Mouse (Mus musculus) neural tube, embryonic 14.5 days (tissue): ENCODE results near the gene Dqx1. TPM values are rescaled to one million over a fixed set of nuclear protein-coding genes. Genes with fewer than 3 reads are reported as not detected.
A peak's percentile ranks its signal among the peaks of the same experiment; 100 is the strongest.

ENCODE experiments used
- ATAC-seq: fragments of 200-750 bp; cut with Nextera tagmentation; 2 replicates; pipeline ENCODE4 v1.8.0; 2017; ENCODE audit warnings: low read depth, mild to moderate bottlenecking, moderate TSS enrichment, moderate library complexity
- H3K27ac ChIP-seq: fragments of 300-500 bp; sonication (generic); 2 replicates; pipeline ENCODE4 v1.5.1; 2014; ENCODE audit warnings: low read depth, mild to moderate bottlenecking, control low read depth, low read length, moderate library complexity, mixed read lengths
- H3K27me3 ChIP-seq: fragments of 300-500 bp; sonication (generic); 2 replicates; pipeline ENCODE4 v1.6.1; 2014; ENCODE audit warnings: low read length; ENCODE audit not compliant: control insufficient read depth, insufficient read depth
- H3K36me3 ChIP-seq: fragments of 300-500 bp; sonication (generic); 2 replicates; pipeline ENCODE4 v1.6.1; 2014; ENCODE audit warnings: low read length, mixed read lengths; ENCODE audit not compliant: control insufficient read depth, insufficient read depth
- H3K4me1 ChIP-seq: fragments of 300-500 bp; sonication (generic); 2 replicates; pipeline ENCODE4 v1.6.1; 2014; ENCODE audit warnings: low read length; ENCODE audit not compliant: control insufficient read depth, insufficient read depth
- H3K4me2 ChIP-seq: fragments of 300-500 bp; sonication (generic); 2 replicates; pipeline ENCODE4 v1.6.1; 2014; ENCODE audit warnings: mild to moderate bottlenecking, low read depth, low read length, control low read depth
- H3K4me3 ChIP-seq: fragments of 300-500 bp; sonication (generic); 2 replicates; pipeline ENCODE4 v1.5.1; 2014; ENCODE audit warnings: low read depth, low read length, control low read depth, mixed read lengths
- H3K9ac ChIP-seq: fragments of 300-500 bp; sonication (generic); replicated peaks from 2 replicates; pipeline ENCODE4 v1.6.1; 2014; ENCODE audit warnings: low read depth, mild to moderate bottlenecking, control low read depth, low read length, mixed read lengths
- H3K9me3 ChIP-seq: fragments of 300-500 bp; sonication (generic); 2 replicates; pipeline ENCODE4 v1.6.1; 2016; ENCODE audit warnings: low read length; ENCODE audit not compliant: control insufficient read depth
- WGBS: fragments of 180-500 bp; shearing (Covaris S2); extraction: QIAGEN DNeasy Blood & Tissue Kit; methylation state at CpG from one replicate; pipeline ENCODE4 v1.1.7; 2014; 5-methylcytosine and 5-hydroxymethylcytosine counted together
- polyA plus RNA-seq: library from polyadenylated mRNA; unstranded; fragments of >200 nt; fragmentation: Nextera tagmentation; extraction: Ambion mirVana; gene quantifications from 2 replicates; pipeline ENCODE4 v1.2.1, GENCODE M21; 2014

The Dqx1 gene
- polyA plus RNA-seq, 1 experiment from 2014 or later = 0.24 TPM

- Histone ChIP-seq H3K36me3 (no peaks in the 10 kb centered on the region), H3K27me3 (no peaks in the 10 kb centered on the region), H3K9me3 (no peaks in the 10 kb centered on the region), H3K4me2 (no peak overlapping the region), H3K4me1 (0 out of 2 replicates have a peak, but pooled peaks cover 4% of the 10 kb centered on the region), H3K27ac (no peak overlapping the region), H3K4me3 (no peak overlapping the region), H3K9ac (no peak overlapping the region)
- 82% methylated on average over 5 of the region's 5 CpGs for WGBS
- no peak for ATAC-seq
These were observed 17.0 kb upstream of the Dqx1 start for GRCm38 (mm10) chr6:83040601-83041000.

- WGBS = 68% methylated on average over 6 of the region's 6 CpGs
- H3K4me1 ChIP-seq = 0 out of 2 replicates have a peak, but pooled peaks cover under 1% of the 10 kb centered on the region
These were observed 14.1 kb upstream of the Dqx1 start for GRCm38 (mm10) chr6:83043561-83043960.

GRCm38 (mm10) chr6:83043993-83044392, 13.7 kb upstream of the Dqx1 start:
- Histone ChIP-seq H3K27ac (no peak overlapping the region), H3K27me3 (no peaks in the 10 kb centered on the region), H3K4me3 (no peak overlapping the region), H3K4me2 (no peak overlapping the region), H3K9me3 (no peaks in the 10 kb centered on the region), H3K36me3 (no peaks in the 10 kb centered on the region), H3K4me1 (no peaks in the 10 kb centered on the region), H3K9ac (no peak overlapping the region)
- ATAC-seq = no peak
- WGBS = 96% methylated on average over 5 of the region's 5 CpGs

More at GRCm38 (mm10) chr6:83043561-83043960, 14.1 kb upstream of the Dqx1 start:
- H3K9ac ChIP-seq = no peak overlapping the region
- ATAC-seq = no peak
- H3K27me3 ChIP-seq = no peaks in the 10 kb centered on the region
- no peaks in the 10 kb centered on the region for H3K36me3 ChIP-seq
- H3K4me3 ChIP-seq = no peak overlapping the region
- no peak overlapping the region for H3K4me2 ChIP-seq
- no peak overlapping the region for H3K27ac ChIP-seq
- H3K9me3 ChIP-seq = no peaks in the 10 kb centered on the region

GRCm38 (mm10) chr6:83044742-83045141, 12.9 kb upstream of the Dqx1 start:
- no peak for ATAC-seq
- Histone ChIP-seq H3K9ac (no peak overlapping the region), H3K4me1 (no peaks in the 10 kb centered on the region), H3K36me3 (no peaks in the 10 kb centered on the region), H3K27me3 (no peaks in the 10 kb centered on the region), H3K27ac (no peak overlapping the region), H3K4me3 (no peak overlapping the region), H3K4me2 (no peak overlapping the region), H3K9me3 (no peaks in the 10 kb centered on the region)
- 73% methylated on average over 9 of the region's 9 CpGs for WGBS

- no peaks in the 10 kb centered on the region for H3K27me3 ChIP-seq
- H3K4me2 ChIP-seq = no peak overlapping the region
- peaks cover 6% of the 10 kb centered on the region; the same call in 1 of the 2 replicates for H3K36me3 ChIP-seq
- H3K9me3 ChIP-seq = no peaks in the 10 kb centered on the region
- 72% methylated on average over 10 of the region's 10 CpGs for WGBS
- H3K9ac ChIP-seq = no peak overlapping the region
- H3K4me3 ChIP-seq = no peak overlapping the region
- peaks cover 11% of the 10 kb centered on the region for H3K4me1 ChIP-seq
- H3K27ac ChIP-seq = no peak overlapping the region
- no peak for ATAC-seq
These were observed 8.3 kb upstream of the Dqx1 start for GRCm38 (mm10) chr6:83049367-83049766.

GRCm38 (mm10) chr6:83053136-83053960, 4.3 kb upstream of the Dqx1 start:
- Histone ChIP-seq H3K9me3 (no peaks in the 10 kb centered on the region), H3K4me1 (peaks cover 24% of the 10 kb centered on the region), H3K4me3 (peak overlapping the region; percentile 77), H3K27me3 (no peaks in the 10 kb centered on the region), H3K36me3 (peaks cover 18% of the 10 kb centered on the region), H3K4me2 (peak overlapping the region; percentile 95), H3K9ac (peak overlapping the region; percentile 74), H3K27ac (peak overlapping the region; percentile 85)
- ATAC-seq = 0 out of 2 replicates have a peak, but pooled peaks have one; percentile 4
- 3% methylated on average over 26 of the region's 26 CpGs for WGBS

GRCm38 (mm10) chr6:83054074-83054851, 3.4 kb upstream of the Dqx1 start, which contains the start of gene Aup1:
TSS of gene Aup1 (plus strand) at chr6:83054521.
- H3K4me1 ChIP-seq = peaks cover 24% of the 10 kb centered on the region
- H3K4me3 ChIP-seq = peak within 1 kb of the TSS; percentile 77
- under 1% methylated on average over 64 of the region's 64 CpGs for WGBS
- peak within 1 kb of the TSS; percentile 85 for H3K27ac ChIP-seq
- peak; percentile 97 for ATAC-seq
- H3K27me3 ChIP-seq = no peaks in the 10 kb centered on the region
- H3K9ac ChIP-seq = peak within 1 kb of the TSS; percentile 74
- peaks cover 18% of the 10 kb centered on the region for H3K36me3 ChIP-seq
- H3K4me2 ChIP-seq = peak within 1 kb of the TSS; percentile 95
- no peaks in the 10 kb centered on the region for H3K9me3 ChIP-seq

GRCm38 (mm10) chr6:83054871-83055431, 2.7 kb upstream of the Dqx1 start, which contains the start of gene Htra2:
TSS of gene Htra2 (minus strand) at chr6:83055273.
- Histone ChIP-seq H3K4me3 (peak within 1 kb of the TSS; percentile 77), H3K4me1 (peaks cover 24% of the 10 kb centered on the region), H3K9ac (peak within 1 kb of the TSS; percentile 74), H3K36me3 (peaks cover 18% of the 10 kb centered on the region), H3K27ac (peak within 1 kb of the TSS; percentile 85), H3K9me3 (no peaks in the 10 kb centered on the region), H3K27me3 (no peaks in the 10 kb centered on the region), H3K4me2 (peak within 1 kb of the TSS; percentile 95)
- ATAC-seq = peak; percentile 38; the same call in 1 of the 2 replicates
- under 1% methylated on average over 45 of the region's 50 CpGs for WGBS
